Mouse (Mus musculus): ENCODE measurements around the gene Smlr1.

Gene Smlr1

DNA sequence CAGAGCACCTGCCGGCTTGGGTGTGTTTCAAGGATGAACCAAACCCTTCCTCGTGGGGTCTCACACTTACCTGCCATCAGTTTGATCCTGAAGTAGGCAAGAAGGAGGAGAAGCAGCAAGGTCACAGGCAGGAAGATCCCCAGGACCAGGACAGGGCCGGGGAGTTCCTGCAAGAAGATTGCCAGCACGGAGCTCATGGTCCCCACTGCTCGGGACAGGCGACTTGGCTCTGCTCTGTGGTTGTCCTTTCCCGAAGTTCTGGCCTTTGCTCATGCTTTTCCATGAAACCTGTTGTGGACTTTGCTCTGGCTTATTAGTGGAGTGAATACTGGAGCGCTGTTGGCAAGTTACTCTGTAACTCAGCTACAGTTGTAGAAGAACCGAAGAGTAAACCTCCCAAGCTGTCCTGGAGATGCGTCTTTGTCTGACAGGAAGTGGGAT is at the start of gene Smlr1:
Smlr1 (minus strand) TSS at position 377 of the 441 bp plus-strand sequence.
- no peak for DNase-seq

DNA sequence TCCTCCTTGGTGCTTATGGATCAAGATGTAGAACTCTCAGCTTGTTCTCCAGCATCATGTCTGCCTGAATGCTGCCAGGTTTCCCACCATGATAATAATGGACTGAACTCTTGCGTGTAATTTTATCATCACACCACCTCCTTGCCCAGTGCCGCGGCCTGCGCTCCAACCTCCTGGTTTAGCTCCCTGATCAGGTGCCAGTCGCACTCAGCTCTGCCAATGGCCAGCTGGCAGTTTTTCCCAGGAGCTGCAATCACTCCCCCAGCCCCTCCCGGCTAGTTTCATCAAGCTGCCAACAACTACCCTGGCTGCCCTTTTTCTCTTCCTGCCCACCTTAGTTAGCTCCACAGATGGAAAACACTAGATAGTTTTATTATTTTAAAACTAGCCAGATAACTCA is 48.8 kb upstream of the Smlr1 start:
- DNase-seq = no peak

DNA sequence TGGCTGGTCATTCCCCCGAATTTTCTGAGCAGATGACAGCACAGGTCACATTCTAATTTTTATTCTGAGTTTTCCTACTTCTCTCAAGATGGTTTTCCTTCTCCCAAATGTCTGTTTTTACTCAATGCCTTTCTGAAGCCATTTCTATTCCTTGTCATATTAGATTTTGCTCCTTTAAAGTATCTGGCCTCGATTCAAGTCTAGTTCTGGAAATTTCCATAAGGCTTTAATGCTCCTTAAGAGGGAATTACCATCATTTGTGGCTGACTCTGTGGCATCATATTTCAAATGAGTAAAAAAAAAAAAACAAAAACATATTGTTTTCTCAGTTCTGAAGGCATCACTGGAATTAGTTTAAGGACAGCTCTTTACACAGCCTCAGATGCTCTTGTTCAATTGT is 44.0 kb upstream of the Smlr1 start:
- no peak for DNase-seq

DNA sequence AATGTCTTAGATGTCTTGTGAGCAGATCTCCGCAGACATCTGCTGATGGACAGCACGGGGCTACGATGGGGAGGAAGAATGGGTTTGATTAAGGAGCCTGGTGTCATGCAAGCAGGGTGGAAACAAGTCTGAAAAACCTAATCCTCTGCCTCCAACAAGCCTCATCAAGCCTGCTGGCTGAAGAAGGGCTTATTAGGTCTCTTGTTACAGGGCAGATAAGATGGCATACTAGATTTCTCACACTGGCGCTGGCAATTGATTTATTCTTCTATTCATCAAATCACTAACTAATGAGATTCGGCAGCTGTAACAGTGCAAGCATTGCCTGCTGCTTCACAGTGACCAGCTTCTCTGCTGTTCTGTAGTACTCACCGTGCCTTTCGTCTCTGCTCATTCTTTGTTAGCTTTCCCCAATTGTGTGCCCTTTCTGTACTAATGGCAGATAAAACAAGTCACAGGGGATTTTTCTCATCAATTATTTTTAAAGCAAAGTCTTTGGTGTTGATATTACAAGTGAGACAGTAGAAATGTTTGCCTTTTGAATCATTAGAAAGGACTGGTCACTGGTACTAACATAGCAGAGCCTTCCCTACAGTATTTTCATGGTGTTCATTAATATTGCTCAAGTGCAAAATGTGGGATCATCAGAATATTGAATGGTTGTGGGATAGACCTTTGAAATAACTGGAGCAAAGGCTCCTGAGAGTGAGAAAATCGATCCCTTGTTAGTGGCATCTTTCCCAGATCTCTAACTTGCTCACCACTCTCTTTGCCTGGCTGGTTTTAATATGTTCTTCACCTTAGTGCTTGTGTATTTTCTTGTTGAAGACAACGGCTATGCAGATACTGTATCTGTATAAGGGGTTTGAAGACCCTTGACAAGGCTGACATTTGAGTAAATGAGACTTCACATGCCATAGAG is 35.5 kb upstream of the Smlr1 start:
- DNase-seq = peak; percentile 33

DNA sequence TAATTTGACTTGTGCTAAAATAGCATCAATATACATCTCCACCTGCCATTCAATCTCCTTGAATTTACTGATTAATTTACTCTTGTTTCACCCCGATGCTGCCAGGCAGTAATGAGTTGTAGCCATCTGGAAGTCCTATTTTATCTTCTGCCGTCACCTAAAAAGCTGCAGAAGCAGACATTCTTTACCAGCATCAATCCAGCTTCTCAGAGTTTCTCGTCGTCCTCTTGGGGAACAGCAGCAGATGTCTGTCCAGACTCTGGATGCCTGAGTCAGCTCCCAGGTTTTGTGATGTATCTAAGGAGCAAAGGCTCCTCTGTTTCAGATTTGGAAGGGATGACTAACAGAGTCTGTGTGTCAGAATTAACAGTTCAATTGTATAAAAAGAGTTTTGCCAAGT is 16.9 kb upstream of the Smlr1 start:
- DNase-seq = no peak

DNA sequence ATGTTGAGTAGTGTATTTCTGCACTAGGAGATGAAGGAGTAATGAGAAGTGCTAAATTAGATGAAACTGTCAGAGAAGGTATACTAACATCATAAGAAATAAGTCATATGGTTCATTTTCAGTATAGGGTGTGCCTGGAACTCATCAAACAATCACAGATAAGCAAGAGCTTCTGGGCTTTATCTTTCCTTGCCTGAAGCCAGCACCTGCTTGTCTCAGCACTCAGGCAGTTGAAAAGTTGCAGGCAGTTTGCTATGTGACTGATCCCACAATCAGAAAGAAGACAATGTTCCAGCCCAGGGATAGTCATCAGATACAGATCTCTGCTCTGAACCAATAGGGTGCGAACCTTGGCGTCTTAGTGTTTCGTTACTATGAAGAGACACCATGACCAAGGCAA is 5.0 kb upstream of the Smlr1 start:
- no peak for DNase-seq

DNA sequence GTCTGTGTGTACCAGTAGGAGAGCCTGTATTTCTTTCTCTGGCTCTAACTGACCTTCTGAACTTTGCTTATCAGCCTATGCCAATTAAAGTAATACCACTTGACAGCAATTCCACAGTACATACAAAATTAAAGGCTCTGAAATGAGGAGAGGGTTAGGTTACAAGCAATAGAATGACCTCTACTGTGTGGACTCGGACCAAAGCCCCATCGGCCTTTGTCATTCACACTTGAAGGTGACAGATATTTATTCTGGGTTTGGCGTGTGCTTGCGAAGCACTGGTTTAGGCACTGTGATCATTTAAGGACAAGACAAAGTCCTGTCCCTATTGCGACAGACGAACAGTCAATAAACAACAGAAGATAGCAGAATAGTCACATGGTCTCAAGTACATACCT is 3.7 kb upstream of the Smlr1 start:
- DNase-seq = peak; percentile 16

DNA sequence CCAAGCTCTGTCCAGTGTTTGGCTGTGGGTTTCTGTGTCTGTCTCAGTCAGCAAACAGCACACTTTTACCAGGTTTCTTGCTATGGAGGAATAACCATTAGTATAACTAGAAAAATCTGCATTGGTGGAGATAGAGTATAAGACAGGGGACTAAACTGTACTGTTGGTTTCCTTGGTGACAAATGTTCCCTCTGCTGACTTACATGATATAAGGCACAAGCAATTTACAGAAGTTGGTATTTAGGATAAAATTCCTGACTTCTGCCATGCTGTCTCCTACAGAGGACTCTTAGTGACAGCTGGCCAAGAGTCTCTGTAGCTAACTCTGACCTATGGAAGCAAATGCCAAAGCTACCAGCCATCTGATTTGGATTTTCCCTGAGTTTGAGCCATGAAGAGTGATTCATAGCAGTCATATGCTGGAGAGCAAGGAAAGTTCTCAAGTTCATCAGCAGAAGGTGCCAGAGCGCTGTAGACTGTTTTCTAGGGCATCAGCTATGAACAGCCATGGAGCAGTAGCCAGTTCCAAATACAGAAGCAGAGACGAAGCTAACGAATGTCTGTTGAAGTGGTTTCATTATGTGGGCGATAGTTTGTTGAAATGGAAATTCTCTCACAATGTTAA is 3.2 kb upstream of the Smlr1 start:
- peak; percentile 30 for DNase-seq

DNA sequence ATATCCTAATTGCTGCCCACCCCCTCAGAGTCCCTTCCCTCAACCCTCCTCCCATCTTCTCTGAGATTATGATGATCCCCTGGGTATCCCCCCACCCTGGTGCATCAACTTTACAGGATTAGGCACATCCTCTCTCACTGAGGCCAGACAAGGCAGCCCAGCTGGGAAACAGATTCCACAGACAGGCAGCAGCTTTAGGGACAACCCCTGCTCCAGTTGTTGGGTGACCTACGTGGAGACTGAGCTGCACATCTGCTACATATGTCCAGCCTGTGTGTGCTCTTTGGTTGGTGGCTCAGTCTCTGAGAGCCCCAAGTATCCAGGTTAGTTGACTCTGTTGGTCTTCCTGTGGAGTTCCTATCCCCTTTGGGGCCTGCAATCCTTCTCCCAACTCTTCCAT is 2.7 kb upstream of the Smlr1 start:
- DNase-seq = no peak

DNA sequence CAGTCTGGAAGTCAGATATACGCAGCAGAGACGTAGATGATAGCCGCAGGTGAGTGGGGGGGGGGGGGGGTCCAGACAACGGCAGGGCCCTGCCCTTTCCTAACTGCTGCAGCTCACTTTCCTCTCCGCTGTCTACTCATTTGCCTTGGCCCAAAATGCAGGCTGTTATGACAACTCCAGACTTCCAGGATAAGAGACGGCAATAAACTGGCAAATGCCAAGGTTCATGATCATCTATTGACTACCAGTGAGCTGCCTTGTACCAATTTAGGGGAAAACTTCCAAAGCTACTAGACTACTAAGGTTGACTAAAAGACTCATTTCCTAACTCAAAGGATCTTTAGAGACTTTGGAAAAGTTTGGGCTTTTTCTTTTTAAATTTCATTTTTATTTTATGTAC is 554 bp upstream of the Smlr1 start:
- no peak for DNase-seq

DNA sequence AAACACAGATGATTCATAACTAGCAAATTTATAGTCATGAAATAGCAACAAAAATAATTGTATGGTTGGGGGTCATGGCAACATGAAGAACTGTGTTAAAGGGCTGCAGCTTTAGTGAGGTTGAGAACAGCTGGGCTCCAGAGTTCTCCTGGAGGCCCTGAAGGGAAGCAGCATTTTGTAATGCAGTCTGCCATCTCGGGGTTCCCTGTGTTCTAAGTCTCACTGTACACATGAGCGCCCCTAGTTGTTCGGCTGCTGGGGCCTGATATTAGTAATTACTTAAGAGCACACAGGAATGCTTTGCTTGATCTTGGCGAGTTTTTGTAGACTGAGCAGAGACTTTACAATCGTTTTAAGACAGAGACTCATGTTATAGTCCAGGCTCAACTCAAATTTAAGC is 1.6 kb downstream of the Smlr1 start:
- no peak for DNase-seq

DNA sequence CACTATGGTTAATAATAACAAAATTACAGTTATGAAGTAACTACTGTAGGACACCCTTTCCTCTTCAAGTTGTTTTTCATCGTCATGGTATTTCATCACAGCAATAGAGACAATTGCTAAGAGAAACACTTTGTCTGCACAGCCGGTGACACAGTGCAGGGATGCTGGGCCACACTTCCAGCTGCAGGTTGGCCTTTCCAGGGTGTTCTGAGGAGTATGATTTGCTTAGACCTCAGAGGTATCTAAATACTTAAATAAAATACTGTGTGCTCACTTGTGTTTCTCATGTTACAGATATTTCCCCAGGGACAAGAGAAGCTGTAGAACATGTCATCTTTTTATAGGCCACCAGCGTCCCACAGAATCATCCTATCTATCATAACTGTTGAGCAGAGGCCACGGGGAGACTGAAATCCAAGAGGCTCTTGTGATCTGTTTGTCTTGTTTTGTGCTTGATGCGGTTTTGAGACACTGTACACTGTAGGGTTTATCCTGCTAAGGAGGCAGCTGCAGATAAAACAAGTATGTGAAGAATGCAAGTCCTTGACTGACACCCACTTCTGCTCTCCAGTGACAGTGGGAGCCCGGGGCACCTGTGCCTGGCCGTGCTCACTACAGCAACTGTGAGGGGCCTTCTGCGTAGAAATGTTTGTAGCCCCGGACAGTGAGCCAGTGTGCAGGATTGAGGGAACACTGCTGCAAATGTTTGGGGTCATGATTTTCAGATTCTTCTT is 2.4 kb downstream of the Smlr1 start:
- no peak for DNase-seq

DNA sequence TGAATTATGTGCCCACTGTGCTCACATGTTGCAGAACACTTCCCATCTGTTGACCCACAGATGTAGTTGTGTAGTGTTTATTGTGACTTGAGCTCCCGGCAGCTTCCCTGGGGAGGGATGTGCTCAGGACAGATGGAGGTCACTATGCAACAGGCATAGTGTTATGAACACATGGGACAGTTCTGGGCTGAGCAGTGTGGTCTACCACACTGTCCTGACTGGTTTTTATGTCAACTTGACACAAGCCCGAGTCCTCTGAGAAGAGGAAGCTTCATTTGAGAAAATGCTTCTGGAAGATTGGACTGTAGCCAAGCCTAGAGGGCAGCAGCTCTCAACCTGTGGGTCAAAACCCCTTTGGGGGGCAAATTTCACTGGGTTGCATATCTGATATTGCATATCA is 3.0 kb downstream of the Smlr1 start:
- no peak for DNase-seq

DNA sequence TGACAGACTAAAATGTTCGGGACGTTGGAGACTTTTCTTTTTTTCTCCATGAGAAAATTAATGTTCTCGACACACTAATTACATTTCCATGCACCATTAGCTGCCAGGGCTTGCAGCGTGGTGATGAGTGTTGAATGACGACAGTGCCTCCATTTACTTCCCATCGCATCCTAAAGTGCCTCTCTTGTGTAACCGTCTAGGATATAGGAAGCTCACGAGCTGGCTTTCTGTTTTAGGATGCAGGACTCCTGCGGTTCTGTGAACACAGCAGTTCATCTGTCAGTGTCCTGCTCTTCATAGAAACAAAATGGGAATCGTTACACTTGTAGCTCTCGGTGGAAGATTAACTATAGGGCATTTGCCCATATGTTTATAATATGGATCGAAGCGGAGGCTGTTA is 4.7 kb downstream of the Smlr1 start:
- no peak for DNase-seq

DNA sequence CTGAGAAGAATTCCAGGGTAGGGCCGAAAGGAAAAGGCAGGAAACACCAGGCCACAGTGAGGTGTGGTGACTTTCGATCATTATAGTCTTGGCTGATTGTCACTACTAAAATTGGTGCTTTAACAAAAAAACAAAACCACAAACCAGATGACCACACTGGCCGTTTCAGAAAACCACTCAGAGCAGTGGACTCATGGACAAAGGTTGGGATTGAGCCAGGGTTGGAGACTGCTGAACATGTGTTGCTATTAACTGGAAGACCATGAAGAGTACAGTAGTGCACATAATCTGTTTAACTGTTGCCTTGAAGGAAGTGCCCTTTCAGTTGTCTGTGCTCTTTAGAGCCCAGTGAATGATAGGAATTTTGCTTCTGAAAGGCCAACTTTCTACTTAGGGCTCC is 8.9 kb downstream of the Smlr1 start:
- DNase-seq = no peak

DNA sequence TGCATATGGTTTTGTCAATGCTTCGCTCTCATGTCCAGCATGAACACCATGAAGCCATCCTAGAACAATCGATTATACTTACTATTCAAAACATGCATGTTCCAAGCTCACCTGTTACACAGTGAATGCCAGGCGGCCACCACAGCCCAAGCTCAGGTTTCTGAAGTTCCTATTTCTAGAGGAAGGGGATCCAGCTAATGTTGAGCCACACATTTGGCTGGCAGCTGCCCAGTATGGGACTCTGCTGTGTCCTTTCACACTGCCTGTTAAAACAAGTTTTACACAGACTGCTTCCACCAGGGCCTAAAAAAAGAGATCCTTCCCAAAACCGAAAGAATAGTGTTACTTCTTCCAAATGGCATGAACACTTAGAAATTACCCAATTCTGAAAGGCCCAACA is 9.4 kb downstream of the Smlr1 start:
- no peak for DNase-seq

DNA sequence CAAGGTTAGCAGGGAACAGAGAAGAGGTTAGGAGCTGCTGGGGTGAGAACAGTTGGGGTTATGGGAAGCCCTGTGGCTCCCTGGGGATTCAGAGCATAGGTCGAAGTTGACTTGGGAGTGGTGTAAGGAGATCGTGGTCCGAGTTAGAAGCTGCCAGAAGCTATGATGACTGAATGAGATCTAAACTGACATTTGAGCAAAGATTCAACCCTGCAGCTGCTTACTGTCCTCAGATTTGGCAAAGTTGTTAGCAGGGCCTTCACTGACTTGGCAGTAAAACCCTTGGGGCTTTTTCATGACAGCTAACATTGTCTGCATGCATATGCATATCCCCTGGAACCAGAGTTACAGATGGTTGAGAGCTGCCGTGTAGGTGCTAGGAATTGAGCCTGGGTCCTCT is 9.9 kb downstream of the Smlr1 start:
- DNase-seq = peak; percentile 39

DNA sequence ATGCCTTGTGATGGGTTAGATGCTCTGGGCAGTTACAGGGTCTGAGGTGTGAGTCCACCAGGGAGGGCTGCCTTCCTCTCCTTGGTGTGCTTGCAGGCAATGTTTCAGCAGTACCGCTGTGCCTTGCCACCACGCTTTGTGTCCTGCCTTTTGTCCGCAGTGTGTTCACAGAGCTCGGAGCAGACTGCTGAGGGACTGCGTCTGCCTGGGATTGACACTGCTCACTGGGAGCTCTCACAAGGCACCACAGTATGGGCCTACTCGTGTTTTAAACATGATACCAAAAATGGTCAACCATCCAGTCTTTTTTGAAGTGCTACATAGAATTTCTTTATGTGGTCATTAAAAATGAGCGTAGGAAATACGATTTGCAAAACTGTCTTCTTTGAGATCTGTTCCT is 12.3 kb downstream of the Smlr1 start:
- no peak for DNase-seq

DNA sequence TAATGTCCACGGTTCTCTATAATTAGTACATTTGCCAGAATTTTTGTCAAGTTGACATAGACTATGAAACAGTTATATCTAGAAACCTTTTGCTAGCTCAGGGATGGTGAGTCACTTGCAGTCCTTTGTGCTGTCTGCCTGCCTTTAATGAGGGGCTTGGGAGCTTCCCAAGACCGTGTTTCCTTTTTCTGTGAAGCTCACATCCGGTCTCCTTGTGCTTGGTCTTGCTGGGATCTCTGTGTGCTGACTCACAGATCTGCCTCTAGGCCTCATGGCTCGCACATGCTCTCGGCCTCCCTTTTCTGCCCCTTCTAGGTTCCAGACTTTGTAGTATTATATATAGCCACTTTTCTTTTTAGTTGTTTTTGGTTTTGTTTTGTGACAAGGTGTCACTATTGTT is 15.6 kb downstream of the Smlr1 start:
- DNase-seq = peak; percentile 77

DNA sequence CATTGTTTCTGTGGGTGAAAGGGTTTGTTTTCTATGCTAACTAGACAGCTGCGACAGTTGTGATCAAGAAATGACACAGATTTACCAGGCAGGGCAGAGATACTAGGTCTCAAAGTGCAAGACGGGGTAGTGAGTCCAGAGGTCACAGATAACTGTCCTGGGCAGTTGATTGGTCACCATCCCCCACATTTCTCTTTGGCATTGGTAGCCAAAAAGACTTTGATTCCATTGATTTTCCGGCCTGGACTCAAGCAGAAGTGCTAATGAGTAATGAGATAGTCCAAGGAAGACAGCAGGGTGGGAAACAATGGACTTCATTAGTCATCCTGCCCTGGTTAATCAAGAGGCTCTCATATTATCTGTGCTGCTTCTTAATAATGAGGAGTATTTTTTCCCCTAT is 16.1 kb downstream of the Smlr1 start:
- peak; percentile 81 for DNase-seq

DNA sequence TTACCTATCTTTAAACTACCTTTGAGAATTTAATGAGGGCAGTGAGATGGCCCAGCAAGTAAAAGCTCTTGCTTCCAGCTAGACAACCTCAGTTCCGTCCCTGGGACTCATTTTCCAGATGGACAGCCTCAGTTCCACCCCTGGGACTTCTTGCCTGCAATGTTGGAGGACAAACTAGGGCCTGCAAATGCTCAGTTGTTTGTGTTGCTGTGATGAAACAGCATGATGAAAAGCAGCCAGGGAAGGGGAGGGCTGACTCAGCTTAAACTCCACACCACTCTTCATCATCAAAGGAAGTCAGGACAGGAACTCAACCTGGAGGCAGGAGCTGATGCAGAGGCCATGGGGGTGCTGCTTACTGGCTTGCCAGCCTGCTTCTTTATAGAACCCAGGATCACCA is 22.2 kb downstream of the Smlr1 start:
- DNase-seq = no peak

DNA sequence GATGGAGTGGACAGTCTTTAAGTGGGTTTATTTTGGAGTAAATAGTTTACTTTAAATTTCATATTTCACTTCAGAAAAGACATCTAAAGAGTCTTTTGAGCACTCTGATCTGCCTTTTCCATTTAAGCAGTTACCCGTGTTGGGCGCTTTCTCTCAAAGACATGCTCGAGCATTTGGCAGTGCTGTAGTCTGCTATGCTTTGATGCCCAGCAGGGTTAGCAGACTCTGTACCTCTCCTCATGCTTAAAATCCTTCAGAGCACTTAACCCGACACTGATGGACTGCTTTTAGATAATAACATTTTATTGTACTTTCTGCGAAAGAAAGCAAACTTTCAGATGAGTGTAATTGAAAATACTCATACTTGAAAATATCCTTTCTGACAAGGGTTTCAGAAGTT is 32.8 kb downstream of the Smlr1 start:
- DNase-seq = no peak

DNA sequence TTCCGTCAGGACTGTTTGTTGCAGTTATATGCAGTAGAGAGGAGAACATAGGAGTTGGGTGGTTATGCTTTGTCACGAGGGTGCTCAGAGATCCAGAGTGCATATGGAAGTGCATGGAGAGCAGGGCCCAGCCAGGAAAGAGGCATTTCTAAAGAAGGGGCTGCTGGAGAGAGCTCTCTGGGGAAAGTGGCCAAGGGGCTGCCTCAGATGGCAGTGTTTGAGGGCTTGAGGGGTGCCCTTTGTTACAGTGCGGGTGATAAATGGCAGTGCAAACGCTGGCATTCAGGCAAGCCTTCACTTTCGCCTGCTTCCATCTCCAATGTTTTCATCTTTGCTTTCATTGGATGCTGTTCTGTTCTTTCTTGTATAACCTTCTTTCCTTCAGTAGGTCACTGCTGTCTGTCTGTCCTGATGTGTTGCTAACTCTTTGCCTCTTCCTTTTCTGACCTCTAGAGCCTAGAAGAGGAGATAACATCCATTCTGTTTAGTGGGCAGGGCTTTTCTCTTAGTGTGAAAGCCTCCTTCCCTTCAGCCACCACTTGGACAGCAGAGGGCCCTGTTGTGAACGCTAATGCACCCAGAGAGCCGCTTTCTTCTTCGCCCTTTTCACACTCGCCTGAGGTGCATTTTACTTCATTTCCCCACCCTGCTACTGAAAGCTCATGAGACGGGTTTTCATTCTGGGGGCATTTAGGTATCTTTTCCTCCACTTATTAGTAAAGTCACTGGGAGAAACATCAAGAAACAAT is 36.6 kb downstream of the Smlr1 start:
- peak; percentile 23 for DNase-seq

Data from retina, postnatal 1 day (tissue).